Mouse (Mus musculus): ENCODE data around the gene Rps26. TPM values are rescaled to one million over a fixed set of nuclear protein-coding genes. Genes with fewer than 3 reads are reported as not detected.
A peak's percentile ranks its signal among the peaks of the same experiment; 100 is the strongest.

The Rps26 gene
- 711 and 777 TPM in 2 replicates for polyA plus RNA-seq (2015; fragmentation: Nextera tagmentation; extraction: Ambion mirVana)

DNA sequence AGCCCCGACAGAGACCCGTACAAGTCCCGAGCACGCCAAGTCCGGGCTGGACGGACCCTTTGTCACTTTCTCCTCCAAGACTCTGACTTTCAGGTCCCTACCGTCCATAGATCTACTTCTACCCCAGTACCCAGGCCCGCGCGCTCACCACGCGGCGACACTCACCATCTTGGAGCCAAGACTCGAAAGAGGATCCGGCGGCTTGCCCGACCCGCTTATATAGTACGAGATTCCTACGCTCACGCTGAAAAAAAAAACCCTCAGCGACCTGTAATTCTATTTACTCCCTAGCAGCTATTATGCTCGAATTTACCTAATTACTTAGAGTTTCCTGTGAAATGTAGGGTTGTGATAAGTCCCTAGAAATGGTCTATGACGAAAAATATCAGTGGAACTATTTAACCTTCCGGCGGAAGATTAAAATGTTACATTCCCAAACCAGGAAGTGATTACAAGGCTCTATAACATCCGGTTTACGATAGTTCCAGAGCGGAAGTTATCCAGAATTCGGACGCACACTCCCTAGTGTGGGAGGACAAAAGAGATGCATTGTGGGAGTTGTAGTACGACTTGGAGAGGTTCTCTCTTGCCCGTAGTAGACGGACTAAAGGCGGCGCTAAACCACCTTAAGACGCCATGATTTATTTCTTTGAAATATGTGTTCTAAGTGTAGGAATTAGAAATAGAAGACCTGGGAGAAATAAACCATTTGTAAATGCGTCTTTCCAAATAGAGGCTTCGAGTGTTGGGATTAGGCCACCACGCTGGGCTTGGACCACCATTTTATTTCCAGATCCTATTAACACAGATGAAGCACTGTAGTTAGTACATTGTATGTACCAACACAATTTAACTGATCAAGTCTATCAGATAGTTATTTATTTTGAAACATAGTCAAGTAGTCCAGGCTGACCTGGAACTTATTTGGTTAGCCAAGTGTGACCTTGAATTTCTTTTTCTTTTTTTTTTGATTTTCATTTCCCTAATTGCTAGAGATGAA lies at the start of gene Rps26:
Gene Rps26 (minus strand): TSS at position 437 of the 1,000 bp plus-strand sequence.
- peak within 1 kb of the TSS; percentile 77 for H3K4me2 ChIP-seq
- H3K4me1 ChIP-seq, result peaks cover 7% of the 10 kb centered on the region; the same call in 1 of the 2 replicates
- H3K27ac ChIP-seq, result peak within 1 kb of the TSS; percentile 84
- H3K4me3 ChIP-seq, result peak within 1 kb of the TSS; percentile 89
- H3K9ac ChIP-seq, result peak within 1 kb of the TSS; percentile 96
- WGBS, result under 1% methylated on average over 40 of the region's 40 CpGs
- no peaks in the 10 kb centered on the region for H3K27me3 ChIP-seq
- ATAC-seq (ENCODE audit: borderline replicate concordance, extremely low read depth, low FRiP score, low TSS enrichment), result peak; percentile 97
- H3K36me3 ChIP-seq, result peaks cover 24% of the 10 kb centered on the region
- H3K9me3 ChIP-seq, result no peaks in the 10 kb centered on the region

DNA sequence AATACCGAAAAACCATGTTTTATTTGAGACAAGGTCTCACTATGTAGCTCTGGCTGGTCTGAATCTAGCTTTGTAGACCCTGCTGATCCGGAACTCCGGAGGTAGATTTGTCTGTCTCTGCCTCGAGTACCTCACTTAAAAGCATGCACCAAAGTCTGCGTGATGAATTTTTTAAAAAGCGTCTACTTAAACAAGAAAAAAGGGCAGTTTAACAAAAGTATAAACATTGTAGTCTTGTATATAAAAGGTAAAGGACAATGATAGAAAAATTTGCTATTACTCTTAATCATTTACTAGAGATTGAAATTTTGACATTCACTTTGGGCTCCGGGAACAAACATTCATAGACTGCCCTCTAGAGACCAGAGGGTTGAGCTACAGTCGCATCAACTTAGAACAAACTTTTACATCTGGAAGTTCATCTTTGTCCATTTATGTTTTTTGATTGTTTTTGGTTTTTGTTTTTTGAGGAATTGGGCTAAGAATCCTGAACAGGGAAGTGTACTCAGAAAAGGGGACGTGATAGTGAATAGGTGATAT lies 48.0 kb upstream of the Rps26 start:
- peaks cover 4% of the 10 kb centered on the region; the same call in 1 of the 2 replicates for H3K36me3 ChIP-seq
- peak overlapping the region; percentile 58 for H3K9ac ChIP-seq
- H3K9me3 ChIP-seq, result no peaks in the 10 kb centered on the region
- H3K4me1 ChIP-seq, result peaks cover 12% of the 10 kb centered on the region
- no peak for ATAC-seq (ENCODE audit: borderline replicate concordance, extremely low read depth, low FRiP score, low TSS enrichment)
- H3K27ac ChIP-seq, result peak overlapping the region; percentile 67
- H3K4me3 ChIP-seq, result peak overlapping the region; percentile 81
- H3K4me2 ChIP-seq, result peak overlapping the region; percentile 95
- 2% methylated on average over 9 of the region's 9 CpGs for WGBS
- H3K27me3 ChIP-seq, result no peaks in the 10 kb centered on the region

DNA sequence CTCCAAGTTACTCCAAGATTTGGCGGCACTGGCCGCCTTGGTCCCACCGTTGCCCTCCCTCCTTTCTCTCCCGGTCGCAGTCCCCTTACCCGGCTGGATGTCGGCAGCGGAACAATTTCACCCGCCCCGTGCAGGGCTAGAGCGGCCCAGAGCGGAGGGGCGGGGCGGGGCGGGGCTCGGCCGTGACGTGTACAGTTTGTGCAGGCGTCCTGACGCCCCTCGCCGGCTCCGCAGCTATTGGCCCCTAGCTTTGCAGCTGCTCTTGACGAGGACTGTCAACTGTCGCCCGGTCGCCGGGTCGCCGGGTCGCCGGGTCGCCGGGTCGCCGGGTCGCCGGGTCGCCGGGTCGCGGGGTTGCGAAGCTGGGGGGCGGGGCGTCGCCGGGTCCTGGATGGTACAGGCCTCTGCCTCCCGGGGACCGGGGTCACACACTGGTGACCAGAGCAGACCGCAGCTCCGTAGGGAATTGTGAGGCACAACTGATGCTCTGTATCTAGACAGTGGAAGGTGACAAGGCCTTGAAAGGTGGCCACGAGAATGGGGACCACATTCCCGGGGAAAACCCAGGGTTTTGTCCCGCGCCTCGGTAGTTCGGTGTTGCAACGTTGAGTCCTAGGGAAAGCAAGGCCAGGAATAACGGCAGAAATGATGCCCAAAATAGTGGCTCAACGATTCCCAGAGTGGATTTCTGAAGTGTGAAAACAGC lies 47.4 kb upstream of the Rps26 start, which contains the start of gene Suox:
Gene Suox (minus strand): TSS at position 311 of the 706 bp plus-strand sequence.
- Histone ChIP-seq H3K4me1 (peaks cover 15% of the 10 kb centered on the region), H3K27me3 (no peaks in the 10 kb centered on the region), H3K27ac (peak within 1 kb of the TSS; percentile 67), H3K4me3 (peak within 1 kb of the TSS; percentile 81), H3K36me3 (no peaks in the 10 kb centered on the region), H3K9me3 (no peaks in the 10 kb centered on the region), H3K4me2 (peak within 1 kb of the TSS; percentile 95), H3K9ac (peak within 1 kb of the TSS; percentile 58)
- peak; percentile 95 for ATAC-seq (ENCODE audit: borderline replicate concordance, extremely low read depth, low FRiP score, low TSS enrichment)
- WGBS, result under 1% methylated on average over 55 of the region's 60 CpGs

DNA sequence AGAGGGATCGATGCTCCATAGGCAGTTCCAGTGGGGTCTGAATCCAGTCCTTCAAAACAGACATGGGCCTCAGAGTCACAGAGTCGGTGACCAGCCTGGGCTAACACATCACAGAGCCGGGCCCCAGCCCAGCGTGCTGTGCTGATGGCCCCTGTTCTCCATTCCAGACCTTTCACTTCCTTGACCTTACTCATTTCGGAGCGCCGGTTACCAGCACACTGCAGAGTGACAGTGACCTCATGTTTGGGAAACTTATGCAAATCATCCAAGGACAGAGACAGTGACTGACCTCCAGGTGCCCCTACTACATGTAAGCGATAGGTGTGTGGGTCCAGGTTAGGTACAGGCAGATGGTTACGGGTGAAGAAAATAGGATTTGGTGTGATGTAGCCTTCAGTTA lies 44.6 kb upstream of the Rps26 start:
- WGBS, result 91% methylated on average over 9 of the region's 9 CpGs
- Histone ChIP-seq H3K9ac (no peak overlapping the region), H3K4me2 (no peak overlapping the region), H3K36me3 (no peaks in the 10 kb centered on the region), H3K9me3 (no peaks in the 10 kb centered on the region), H3K27me3 (no peaks in the 10 kb centered on the region), H3K4me1 (peaks cover 20% of the 10 kb centered on the region), H3K4me3 (no peak overlapping the region), H3K27ac (no peak overlapping the region)
- no peak for ATAC-seq (ENCODE audit: borderline replicate concordance, extremely low read depth, low FRiP score, low TSS enrichment)

DNA sequence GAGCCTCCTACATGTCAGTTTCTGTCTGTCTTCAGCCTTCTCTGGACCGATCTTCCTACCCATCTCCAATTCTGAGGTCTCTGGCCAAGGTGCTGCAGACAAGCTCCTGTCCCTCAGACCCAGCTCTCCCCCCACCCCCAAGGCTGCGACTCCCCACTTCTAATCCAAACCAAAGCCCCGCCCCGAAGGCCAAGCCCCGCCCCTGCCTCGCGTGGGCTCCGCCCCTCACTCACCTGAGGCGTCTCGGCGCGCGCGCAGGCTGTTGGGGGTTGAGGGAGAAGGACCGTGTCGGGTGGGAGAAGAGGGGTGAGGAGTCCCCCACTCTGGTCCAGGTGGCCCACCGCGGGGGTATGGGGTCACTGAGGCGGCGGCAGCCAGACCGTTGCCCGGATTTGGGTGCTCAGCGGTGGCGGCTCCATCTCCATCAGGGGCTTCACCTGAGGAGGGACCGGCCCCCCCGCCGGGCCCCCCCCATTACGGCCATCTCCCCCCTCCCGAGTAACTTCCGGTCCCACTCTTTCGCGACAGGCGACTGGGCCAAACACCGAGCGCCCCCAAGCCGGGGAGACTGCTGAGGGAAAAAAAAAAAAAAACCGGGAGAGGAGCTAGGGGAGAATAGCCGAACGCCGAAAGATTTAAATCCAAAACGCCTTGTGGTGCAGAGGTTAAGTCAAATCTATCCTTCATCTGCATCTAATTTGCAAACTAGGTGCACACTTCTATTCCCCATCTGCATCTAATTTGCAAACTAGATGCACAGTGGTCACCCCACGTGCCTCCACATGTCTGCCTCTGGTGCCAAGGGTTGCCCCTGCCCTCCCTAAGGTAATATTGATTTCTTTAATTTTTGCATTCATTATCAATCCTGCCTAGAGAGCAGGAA lies 42.5 kb upstream of the Rps26 start:
- Histone ChIP-seq H3K9ac (peak overlapping the region; percentile 75), H3K36me3 (no peaks in the 10 kb centered on the region), H3K4me1 (peaks cover 16% of the 10 kb centered on the region), H3K4me2 (peak overlapping the region; percentile 90), H3K27ac (peak overlapping the region; percentile 85), H3K9me3 (no peaks in the 10 kb centered on the region), H3K4me3 (peak overlapping the region; percentile 88), H3K27me3 (no peaks in the 10 kb centered on the region)
- WGBS, result 1% methylated on average over 37 of the region's 42 CpGs
- ATAC-seq (ENCODE audit: borderline replicate concordance, extremely low read depth, low FRiP score, low TSS enrichment), result peak; percentile 50; the same call in 1 of the 2 replicates

DNA sequence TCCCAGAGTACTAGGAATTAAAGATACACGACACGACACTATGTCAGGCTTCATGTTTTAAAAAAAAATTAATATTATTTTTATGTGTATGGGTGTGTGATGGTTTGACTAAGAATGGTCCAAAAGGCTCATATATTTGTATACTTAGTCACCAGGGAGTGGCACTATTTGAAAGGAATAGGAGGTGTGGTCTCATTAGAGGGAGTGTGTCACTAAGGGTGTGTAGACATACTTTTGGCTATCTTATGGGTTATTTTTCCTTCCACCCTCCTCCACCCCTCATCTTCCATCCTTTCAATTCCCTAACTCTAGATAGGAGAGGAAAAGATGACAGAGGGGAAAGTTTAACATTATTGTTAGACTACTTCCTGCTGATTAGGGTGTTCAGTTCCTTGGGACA lies 39.3 kb upstream of the Rps26 start:
- H3K4me1 ChIP-seq, result peaks cover 8% of the 10 kb centered on the region; the same call in 1 of the 2 replicates
- H3K27me3 ChIP-seq, result no peaks in the 10 kb centered on the region
- H3K9me3 ChIP-seq, result no peaks in the 10 kb centered on the region
- no peak overlapping the region for H3K4me2 ChIP-seq
- H3K27ac ChIP-seq, result no peak overlapping the region
- no peak overlapping the region for H3K9ac ChIP-seq
- no peak for ATAC-seq (ENCODE audit: borderline replicate concordance, extremely low read depth, low FRiP score, low TSS enrichment)
- WGBS, result 92% methylated on average over 2 of the region's 2 CpGs
- H3K4me3 ChIP-seq, result no peak overlapping the region
- no peaks in the 10 kb centered on the region for H3K36me3 ChIP-seq

DNA sequence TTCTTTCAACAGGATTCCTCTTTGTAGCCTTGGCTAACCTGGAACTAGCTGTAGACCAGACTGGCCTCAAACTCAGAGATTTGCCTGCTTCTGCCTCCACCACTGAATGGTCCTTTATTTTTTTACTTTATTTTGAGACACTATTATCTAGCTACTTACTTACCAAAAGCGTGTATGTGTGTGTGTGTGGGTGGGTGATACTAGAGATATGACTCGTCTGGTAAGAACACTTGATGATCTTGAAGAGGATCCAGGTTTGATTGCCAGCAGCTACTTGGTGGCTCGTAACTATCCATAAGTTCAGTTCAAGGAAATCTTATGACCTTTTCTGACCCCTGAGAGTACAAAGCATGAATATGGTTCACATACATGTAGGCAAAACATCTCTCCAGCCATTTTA lies 38.8 kb upstream of the Rps26 start:
- WGBS, result 81% methylated on average over 3 of the region's 3 CpGs
- Histone ChIP-seq H3K4me3 (no peak overlapping the region), H3K4me2 (no peak overlapping the region), H3K36me3 (no peaks in the 10 kb centered on the region), H3K4me1 (peaks cover 8% of the 10 kb centered on the region; the same call in 1 of the 2 replicates), H3K27me3 (no peaks in the 10 kb centered on the region), H3K9ac (no peak overlapping the region), H3K9me3 (no peaks in the 10 kb centered on the region), H3K27ac (no peak overlapping the region)
- no peak for ATAC-seq (ENCODE audit: borderline replicate concordance, extremely low read depth, low FRiP score, low TSS enrichment)

DNA sequence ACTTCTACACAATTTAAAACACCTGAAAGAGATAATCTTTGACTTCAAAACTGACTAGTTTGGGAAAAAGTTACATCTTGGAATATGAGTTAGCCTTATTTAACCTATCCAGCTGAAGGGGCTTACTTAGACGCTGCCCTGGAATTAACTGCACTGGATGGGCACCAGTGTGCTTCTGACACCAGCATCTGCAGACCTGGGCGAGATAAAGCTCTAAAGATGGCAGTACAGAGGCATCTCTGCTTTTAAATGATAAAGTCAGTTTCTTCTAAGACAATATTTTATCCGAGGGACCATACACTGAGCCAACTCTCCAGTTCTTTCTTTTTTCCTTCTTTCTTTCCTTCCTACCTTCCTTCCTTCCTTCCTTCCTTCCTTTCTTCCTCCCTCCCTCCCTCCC lies 38.3 kb upstream of the Rps26 start:
- peaks cover 8% of the 10 kb centered on the region; the same call in 1 of the 2 replicates for H3K4me1 ChIP-seq
- H3K4me3 ChIP-seq, result no peak overlapping the region
- no peak overlapping the region for H3K9ac ChIP-seq
- H3K27me3 ChIP-seq, result no peaks in the 10 kb centered on the region
- no peak overlapping the region for H3K27ac ChIP-seq
- no peak overlapping the region for H3K4me2 ChIP-seq
- no peaks in the 10 kb centered on the region for H3K9me3 ChIP-seq
- no peaks in the 10 kb centered on the region for H3K36me3 ChIP-seq
- WGBS, result 54% methylated on average over 3 of the region's 3 CpGs
- no peak for ATAC-seq (ENCODE audit: borderline replicate concordance, extremely low read depth, low FRiP score, low TSS enrichment)

DNA sequence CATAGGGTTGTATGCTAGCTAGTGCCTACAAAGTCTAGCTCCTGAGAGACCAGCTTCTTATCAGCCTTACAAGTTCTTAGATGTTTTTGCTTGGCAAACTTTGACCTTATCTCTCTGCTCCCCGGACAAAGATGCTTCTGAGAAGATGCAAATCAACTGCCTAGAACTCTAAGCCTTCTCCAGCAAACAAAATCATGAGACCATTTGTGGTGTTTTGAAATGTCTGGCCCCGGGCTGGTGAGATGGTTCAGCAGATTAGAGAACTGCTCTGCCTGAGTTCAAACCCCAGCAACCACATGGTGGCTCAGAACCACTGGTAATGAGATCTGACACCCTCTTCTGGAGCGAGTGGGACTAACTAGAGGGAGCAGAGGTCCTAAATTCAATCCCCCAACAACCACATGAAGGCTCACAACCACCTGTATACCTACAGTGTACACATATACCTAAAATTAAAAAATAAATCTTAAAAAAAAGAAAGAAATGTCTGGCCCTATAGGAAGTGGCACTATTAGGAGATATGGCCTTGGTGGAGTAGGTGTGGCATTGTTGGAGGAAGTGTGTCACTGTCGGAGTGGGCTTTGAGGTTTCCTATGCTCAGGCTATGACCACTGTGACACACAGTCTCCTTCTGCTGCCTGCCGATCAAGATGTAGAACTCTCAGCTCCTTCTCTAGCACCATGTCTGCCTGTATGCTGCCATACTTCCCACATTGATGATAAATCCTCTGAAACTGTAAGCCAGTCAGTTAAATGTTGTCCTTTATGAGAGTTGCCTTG lies 37.1 kb upstream of the Rps26 start:
- 42% methylated on average over 5 of the region's 5 CpGs for WGBS
- no peak overlapping the region for H3K27ac ChIP-seq
- no peak overlapping the region for H3K4me2 ChIP-seq
- no peak overlapping the region for H3K9ac ChIP-seq
- H3K4me1 ChIP-seq, result peaks cover 4% of the 10 kb centered on the region; the same call in 1 of the 2 replicates
- H3K4me3 ChIP-seq, result no peak overlapping the region
- no peaks in the 10 kb centered on the region for H3K27me3 ChIP-seq
- no peaks in the 10 kb centered on the region for H3K9me3 ChIP-seq
- H3K36me3 ChIP-seq, result no peaks in the 10 kb centered on the region
- no peak for ATAC-seq (ENCODE audit: borderline replicate concordance, extremely low read depth, low FRiP score, low TSS enrichment)

DNA sequence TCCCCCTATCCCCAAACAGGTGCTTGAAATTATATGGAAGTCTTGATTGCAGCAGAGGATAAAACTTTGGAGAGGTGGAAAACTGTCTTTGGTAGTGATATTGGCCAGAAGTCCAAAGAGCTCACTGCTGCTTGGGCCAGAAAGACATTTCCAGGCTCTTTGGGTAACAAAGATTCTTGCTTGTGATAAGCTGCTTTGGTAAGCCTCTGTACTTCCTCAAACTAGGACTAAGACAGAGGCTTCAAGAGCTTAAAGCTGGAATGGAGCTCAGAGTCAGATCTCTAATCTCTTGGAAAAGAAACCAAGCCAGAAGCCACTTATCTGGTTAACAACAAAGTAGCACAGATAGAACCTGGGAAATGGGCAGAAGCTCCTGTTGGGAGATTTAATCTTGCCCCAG lies 35.9 kb upstream of the Rps26 start:
- Histone ChIP-seq H3K27ac (no peak overlapping the region), H3K9ac (no peak overlapping the region), H3K4me3 (no peak overlapping the region), H3K4me1 (no peaks in the 10 kb centered on the region), H3K36me3 (no peaks in the 10 kb centered on the region), H3K9me3 (no peaks in the 10 kb centered on the region), H3K4me2 (no peak overlapping the region), H3K27me3 (no peaks in the 10 kb centered on the region)
- ATAC-seq (ENCODE audit: borderline replicate concordance, extremely low read depth, low FRiP score, low TSS enrichment), result no peak

All from lung, embryonic 15.5 days (tissue).